Mouse (Mus musculus) erythroid progenitor cell, adult 5-6 weeks (primary cell): ENCODE measurements at regions not wholly inside any gene's neighbourhood (a gene's known extent, or its start where the extent isn't known, plus 50 kb on each side); places are given as distances from the start of the nearest gene placed in this dataset.

Experiments
- ATAC-seq: replicated peaks from 2 replicates; pipeline ENCODE4 v1.8.0; 2016; ENCODE audit warnings: moderate number of reproducible peaks, mild to moderate bottlenecking, moderate TSS enrichment, inconsistent platforms; ENCODE audit not compliant: poor library complexity, low FRiP score, severe bottlenecking

DNA sequence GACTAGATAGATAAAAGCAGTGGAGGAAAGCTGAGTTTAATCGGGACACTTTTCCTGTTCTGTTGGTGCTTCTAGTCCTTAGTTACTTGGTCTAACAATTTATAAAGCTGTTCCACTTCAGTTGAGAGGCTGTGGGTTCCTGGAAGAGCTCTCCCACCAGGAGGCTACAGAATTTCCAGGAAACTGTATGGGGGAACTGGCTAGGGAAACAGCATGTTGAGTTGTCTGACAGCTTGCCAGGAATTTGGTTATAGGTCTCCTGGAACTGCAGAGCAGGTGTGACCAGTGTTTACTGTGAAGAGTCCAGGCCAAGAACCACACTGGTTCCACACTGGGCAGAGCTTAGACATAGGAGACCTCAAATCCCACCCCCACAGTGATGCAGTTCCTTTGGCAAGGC is 65.0 kb upstream of the Pik3cg start:
- peak; percentile 53 for ATAC-seq

DNA sequence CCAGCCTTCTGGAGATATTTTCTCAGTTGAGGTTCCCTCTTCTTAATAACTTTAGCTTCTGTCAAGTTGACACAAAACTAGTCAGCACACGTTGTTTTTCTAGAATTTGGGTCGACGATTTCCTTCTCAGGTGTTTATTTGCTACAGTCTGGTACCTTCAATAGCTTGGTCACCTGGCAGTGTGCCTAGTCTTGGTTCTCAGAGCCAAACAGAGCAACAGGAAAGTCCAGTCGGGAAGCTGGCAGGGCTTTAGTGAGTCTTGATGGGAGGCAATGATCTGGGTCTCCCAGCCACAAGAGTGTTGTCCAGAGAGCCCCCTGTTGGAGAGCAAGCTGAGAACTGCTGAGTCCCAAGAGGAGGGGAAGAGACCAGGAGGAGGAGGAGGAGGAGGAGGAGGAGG is 71.4 kb upstream of the Pik3cg start:
- ATAC-seq: no peak

DNA sequence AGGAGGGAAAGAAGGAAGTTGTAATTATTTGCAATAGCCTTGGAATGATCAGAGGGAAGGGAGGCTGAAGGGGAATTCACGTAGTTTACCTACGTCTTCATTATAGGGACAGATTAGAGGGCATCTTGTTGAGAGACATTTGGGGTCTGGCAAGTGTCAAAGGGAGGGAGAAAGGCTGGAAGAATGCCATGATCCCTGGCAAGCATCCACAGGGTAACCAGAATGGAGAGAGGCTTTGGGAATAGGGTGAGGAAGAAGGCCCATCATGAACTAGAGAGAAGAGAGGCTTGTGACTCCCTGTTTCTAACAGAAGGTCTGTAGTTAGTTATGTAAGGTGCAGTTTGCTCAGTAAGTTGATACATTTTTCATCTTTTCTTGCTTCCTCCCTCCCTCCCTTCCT is 71.8 kb upstream of the Pik3cg start:
- ATAC-seq: no peak

DNA sequence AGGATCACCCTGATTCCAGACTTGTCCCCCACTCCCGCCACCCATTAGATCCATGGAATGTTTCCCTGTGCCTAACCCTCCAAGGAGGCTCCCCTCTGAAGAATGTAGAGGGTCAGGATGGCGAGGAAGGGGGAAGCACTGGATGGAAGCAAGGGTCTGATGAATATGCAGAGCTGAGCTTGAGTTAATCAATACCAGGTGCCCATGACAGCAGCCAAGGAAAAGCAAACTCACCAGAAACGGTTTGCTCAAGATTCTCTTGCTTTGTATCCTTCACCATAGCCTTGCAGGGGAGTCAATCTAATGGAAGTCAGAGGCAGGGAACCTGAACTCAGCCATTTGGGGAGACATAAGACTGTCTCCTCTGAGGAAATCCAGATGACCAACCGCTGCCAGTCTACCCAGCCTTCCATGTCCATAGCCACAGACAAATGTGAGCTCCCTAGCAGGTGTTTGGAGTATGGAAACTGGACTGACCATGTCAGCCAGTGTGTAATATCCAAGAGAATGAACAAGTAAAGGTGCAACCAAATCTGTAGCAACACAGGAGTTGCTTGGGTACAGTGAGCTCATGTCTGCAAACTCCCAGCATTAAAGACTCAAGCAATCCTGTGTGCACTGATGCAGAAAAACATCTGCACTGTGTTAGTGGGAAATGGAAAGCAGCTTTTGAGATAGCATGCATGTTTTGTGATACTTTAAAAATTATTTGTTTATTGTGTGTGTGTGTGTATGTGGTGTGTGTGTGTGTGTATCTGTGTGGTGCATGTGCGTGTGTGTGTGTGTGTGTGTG is 74.1 kb upstream of the Pik3cg start:
- ATAC-seq: no peak

DNA sequence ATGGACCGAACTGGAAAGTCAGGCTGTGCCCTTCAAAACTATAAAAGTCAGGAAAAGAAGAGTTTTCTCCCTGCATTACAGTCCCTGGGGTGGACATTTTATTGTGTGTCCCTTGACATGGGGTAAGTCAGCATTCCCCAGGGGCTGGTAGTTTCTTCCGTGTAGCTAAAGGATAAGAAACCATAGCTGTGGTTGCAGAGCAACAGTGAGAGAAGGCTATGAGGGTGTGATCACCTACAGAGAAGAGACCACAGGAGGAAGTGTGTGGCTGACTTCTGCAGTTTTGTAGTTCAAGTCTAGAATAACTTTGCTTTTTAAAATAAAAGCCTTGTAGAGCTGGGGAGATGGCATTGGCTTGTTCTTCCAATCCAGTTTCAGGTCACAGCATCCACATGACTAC is 76.6 kb upstream of the Pik3cg start:
- ATAC-seq: no peak

DNA sequence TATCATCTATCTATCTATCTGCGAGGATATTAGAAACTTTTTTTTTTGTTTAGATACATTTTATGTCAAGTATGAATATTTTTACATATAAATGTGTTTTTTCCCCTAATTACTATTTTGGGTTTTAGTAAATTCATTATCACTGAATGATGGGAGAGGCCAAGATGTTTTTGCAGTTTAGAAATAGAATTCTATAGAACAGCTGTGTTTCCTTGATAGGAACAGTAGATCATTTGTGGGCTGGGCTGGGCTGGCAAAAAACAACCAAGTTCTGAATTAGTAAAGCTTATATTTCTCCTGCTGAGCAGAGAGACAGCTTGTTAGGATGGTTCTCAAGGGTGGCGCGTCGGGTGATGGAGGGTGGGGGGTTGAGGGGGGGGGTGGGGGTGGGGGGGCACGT is 78.2 kb upstream of the Pik3cg start:
- ATAC-seq: peak; percentile 55

DNA sequence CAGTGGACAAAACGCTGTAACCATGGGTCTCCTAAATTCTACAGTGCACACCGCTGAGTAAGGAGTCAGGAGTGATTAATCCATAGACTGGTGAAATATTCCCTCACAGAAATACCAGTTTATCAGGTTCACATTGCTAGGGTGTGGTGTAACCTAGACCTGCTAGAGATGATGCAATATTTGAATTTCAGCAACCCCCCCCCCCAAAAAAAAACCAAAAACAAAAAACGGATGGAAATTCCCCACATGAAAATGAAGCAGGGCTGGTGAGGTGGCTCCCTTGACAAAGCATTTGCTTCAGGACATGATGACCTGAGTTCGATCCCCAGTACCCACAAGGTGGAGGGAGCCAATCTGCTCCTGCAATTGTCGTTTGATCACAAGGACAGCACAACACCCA is 82.7 kb upstream of the Pik3cg start:
- ATAC-seq: no peak

DNA sequence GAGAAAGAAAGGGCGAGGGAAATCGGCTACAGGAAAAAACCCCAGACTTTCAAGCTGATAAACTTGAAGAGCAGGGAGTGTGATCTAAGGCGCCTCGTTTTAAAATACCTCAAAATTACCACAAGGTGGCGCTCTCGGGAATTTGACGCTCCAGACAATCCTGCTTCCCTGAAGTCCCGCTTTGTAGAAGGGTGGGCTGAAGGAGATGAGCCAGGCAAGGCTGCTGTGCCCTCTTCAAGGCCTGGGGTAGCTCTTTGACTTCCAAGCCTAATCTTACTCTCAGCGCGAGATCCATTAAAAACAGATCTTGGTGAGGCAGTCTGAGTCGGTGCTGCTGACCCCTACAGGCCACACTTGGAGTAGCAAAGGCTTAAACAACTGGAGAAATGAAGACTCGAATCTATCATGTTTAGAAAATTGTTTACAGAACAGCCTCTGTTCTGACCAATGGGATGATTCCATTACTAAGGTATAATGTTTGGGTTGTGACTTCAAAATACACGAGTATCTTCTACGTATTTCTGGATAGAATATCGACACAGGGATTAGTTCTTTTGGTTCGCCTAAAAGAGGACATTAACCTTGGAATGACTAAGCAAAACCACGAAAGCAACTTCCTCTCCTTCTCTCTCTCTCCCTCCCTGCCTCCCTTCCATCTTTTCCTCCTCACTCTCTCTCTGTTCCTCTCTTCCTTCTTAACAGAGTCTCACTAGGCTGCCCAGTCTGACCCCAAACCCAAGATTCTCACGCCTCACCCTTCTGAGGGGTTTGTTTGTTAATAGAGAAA is 83.7 kb upstream of the Pik3cg start:
- ATAC-seq: peak; percentile 85

DNA sequence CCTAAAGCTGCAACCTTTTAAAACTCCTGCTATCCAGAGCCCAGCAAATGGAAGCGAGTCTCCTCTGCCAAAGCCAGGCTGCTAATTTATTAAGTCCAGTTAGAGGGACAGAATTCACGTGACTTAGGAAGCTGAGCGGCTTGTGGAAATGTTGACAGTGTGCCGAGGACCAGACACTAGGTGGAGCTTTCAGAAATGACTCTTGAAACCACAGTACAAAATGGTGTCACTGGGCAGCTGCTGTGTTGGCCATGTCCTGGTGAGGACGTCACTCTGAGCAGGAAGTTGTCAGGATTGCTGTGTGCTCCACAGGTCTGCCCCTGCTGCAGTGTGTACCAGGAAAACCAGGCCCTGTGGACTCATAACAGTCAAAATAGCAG is 84.3 kb upstream of the Pik3cg start:
- ATAC-seq: peak; percentile 73

DNA sequence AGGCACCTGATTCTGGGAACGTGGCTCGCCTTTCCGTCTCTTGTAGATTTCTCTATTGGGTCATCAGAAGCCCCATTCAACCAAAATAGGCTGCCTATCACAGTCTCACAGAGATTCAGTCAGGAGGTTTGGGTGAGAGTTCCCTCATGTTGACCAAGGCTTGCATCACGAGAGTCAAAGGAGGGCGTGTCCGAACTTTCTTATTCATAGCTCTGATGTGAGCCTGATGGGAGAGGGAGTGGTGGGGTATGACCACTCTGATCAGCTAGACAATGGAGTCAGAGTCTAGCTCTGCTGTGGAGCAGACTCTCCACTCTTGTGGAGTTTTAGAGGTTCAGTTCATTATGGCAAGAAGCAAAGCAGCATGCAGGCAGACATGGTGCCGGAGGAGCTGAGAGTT is 81.1 kb upstream of the Ccdc71l start:
- no peak for ATAC-seq

DNA sequence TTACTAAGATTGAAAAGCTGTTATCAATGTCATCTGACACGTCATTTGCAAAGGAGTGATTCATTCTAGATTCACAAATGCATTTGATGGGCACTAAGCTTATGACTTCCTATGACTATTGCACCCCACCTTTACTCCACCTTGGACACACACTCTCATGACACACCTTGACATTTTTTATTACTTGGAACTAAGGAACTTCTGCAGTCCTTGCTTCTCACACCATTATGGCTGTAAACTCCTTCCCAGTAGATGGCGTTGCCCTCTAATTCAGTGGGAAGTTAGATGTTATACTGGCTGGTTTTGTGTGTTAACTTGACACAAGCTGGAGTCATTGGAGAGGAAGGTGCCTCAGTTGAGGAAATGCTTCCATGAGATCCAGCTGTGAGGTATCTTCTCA is 78.8 kb upstream of the Ccdc71l start:
- no peak for ATAC-seq

DNA sequence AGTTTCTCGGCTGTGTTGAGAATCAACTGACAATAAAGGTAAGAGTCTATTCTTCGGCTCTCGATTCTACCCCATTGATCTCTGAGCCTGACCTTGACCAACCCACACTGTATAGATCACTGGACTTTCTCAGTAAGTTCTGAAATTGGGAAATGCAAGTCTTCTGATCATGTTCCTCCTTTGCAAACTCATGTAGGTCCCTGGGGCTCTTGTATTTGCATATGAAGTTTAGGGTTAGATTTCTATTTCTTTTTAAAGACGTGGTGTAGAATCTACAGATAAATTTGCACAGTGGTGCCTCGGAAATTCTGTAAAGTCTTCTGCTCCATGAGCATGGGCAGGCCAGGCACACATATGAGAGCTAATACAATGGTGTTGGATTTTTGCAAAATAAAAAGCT is 72.8 kb upstream of the Ccdc71l start:
- no peak for ATAC-seq

DNA sequence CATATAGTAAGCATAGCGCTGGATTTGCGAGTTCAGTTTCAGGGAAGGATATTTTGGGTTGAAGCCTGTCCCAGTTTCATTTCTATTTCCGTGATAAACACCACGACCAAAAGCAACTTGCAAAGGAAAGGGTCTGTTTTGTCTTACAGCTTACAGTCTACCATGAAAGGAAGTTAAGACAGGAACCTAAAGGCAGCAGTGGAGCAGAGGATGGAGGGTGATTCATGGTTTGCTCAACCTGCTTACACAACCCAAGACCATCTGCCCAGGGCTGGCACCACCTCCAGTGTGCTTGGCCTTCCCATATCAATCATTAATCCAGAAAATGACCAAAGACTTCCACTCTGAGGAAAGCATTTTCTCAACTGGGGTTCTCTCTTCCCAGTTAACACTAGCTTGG is 72.2 kb upstream of the Ccdc71l start:
- ATAC-seq: no peak

DNA sequence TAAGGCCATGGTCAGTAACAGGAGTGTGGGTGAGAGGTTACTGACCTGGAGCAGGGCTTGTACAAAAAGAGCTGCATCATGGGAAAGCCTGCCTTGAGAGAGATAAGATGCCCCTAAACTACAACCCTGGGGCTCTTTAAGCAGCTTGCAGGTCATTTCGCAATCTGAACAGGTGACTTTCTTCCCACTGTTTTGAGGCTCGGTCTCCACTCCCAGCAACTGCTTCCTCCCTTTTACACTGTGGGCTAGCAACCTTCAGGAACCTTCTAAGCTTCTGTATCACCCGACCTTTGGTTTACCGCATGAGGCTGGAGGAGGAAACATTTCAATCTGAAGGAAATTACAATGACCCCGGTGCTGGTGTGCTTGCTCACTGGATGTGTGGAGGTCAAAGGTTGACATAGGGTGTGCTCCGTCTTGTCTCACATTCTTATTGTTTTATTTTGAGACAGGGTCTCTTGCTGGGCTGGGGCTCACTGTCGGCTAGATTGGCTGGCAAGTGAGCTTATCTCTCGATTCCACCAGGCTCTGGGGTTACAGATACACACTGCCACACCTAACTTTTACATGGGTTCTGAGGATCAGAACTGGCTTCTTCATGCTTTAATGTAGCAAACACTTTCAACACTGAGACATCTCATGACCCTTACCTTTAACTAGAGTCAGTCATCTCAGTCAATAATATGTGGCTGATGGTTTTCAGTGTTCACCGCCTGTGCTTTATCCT is 71.1 kb upstream of the Ccdc71l start:
- peak; percentile 92 for ATAC-seq

DNA sequence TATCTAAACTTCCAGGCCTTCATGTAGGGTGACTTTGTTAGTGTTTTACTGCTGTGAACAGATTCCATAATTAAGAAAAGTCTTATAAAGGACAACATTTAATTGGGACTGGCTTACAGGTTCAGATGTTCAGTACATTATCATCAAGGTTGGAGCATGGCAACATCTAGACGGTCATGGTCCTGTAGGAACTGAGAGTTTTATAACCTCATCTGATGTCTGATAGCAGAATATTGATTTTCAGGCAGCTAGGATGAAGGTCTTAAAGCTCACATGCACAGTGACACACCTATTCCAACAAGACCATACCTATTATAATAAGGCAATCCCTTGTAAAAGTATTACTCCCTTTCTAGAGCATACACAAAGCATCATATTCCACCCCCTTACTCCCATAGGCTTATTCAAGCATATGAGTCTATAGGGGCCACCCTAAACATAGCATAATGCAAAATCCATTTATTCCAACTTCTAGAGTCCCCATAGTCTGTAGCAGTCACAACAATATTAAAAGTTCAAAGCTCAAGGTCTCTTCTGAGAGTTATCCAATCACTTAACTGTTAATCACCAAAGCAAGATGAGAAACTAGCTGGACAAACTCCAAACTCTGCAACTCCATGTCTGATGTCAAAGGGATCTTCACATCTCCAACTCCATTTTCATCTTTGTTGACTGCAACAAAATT is 63.3 kb upstream of the Ccdc71l start:
- no peak for ATAC-seq
